Mouse (Mus musculus): Measurements from ENCODE around the gene Ddx46.

DNA sequence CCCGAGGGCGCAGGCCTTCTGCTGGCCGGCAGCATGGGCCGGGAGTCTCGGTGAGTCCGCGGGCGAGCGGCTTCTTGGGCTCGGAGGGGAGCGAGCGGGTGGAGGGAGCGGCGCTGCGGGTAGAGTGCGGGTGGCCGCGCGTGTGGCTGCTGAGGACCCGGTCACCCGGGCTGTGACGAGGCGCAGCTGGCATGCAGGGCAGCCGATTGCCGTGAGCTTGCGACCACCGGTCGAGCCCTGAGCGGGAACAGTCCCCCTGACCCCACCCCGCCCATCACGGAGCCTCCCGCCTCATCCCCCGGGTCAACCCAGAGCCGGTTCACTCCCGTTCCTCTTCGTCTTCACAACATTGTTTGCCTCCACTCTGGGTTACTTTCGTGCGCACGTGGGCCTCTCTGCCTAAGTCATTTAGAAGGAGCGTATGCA lies 332 bp downstream of the Ddx46 start:
- TF ChIP-seq CTCF (IDR thresholded peaks at IDR 0.05; ENCODE audit: low read depth, low read length) (no peak), GATA1 (IDR thresholded peaks at IDR 0.05; ENCODE audit: borderline replicate concordance, low read length) (no peak), TAL1 (conservative IDR thresholded peaks at IDR 0.05; ENCODE audit: low read depth, low read length) (no peak)

Data from G1E (cell line).